Mouse (Mus musculus) brain, embryonic 18.5 days (tissue): ENCODE data around the gene Olfr639.
"Not testable (repeated sequence)": the region's sequence is repeated elsewhere in the genome, so short reads cannot be mapped to it uniquely, and the experiment has no call there.

Experiments
- DNase-seq: peaks from one replicate; pipeline ENCODE4 v3.0.0-alpha.2; 2012; ENCODE audit warnings: low read depth, low spot score

Olfr639 gene

GRCm38 (mm10) chr7:104017203-104017602 is at the start of gene Olfr639:
TSS of gene Olfr639 (minus strand) at chr7:104017303.
- no peak for DNase-seq

DNA sequence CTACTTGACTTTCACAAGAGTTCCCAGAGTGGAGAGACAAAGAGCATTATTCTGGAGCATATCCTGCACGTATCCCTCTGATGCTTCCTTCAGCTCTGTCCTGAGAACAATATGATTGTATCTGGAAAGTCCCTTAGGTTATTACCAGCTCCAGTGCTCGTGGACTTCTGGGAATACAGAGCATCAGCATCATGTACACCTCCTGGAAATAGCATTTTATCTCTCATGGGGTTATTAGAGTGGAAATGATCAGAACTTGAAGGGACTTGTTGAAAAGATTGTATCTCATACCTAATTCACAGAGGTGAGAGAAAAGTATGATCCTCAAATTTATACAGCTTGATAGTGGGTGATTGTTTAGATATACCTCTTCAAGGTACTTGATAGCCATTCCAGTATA is 44.2 kb upstream of the Olfr639 start, which contains the start of gene 4930516K23Rik:
Gene 4930516K23Rik (minus strand): TSS at position 101 of the 400 bp plus-strand sequence.
- DNase-seq, result no peak

DNA sequence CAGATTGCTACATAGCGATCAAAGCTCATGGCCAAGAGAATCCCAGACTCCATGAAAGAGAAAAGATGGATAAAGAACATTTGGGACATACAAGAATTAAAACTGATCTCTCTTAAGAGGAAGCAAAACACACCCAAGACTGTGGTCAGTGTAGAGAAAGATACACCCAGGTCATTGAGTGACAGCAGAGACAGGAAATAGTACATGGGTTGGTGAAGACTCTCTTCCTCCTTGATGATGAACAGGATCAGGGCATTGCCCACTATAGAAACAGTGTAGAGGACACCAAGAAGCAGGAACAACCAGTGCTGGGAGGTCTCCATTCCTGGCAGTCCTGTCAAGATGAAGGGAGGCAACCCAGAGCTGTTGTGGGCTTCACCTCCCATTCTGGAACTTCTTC is 42.1 kb upstream of the Olfr639 start:
- no peak for DNase-seq

GRCm38 (mm10) chr7:104052566-104052965 is 35.5 kb upstream of the Olfr639 start, which contains the start of gene Olfr642:
TSS of gene Olfr642 (minus strand) at chr7:104052666.
- no peak for DNase-seq

- no peak for DNase-seq
These were observed 33.6 kb upstream of the Olfr639 start for GRCm38 (mm10) chr7:104050745-104051144.

GRCm38 (mm10) chr7:104035145-104035544 is 18.0 kb upstream of the Olfr639 start, which contains the start of gene Olfr641:
TSS of gene Olfr641 (plus strand) at chr7:104035445.
- no peak for DNase-seq

DNA sequence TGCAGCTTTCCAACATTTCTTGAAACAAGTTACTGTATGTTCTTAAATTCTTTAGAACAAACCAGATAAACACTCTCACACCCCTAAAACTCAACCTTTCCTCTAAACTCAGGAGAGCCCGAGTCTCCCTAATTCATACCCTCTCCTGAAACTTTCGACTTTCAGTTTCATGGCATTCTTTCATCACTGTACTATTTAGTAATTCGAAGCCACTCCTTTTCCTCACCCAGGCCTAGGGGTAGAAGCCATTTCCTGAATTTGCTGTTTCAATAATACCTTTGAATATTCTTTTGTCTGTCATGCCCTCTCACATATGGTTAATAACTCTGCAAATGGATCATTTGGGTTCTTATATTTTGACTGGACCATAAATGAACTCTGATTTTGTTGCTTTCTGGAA is 9.9 kb upstream of the Olfr639 start:
- no peak for DNase-seq

DNA sequence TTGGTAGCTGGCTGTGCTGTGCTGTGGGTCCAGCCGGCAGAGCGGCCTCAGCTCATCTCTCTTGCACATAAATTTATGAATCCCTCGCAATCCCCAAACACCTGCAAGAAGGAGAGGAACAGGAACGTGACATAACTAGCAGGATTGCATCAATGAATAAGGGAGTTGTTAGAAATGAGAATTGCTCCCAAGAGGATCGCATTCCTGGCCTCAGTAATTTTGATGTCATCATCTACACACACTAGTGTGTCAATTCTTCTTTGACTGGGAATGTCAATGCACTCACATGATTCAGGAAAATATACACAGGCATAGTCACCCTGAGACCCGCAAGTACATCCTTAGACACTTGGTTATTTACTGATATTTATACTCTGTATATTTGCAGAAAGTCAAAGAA is 8.4 kb upstream of the Olfr639 start, which contains the start of gene Olfr640:
Gene Olfr640 (minus strand): TSS at position 101 of the 400 bp plus-strand sequence.
- DNase-seq, result no peak

- DNase-seq, result no peak
These were observed 4.5 kb upstream of the Olfr639 start for GRCm38 (mm10) chr7:104021651-104022050.

GRCm38 (mm10) chr7:104018953-104019352 is 1.9 kb upstream of the Olfr639 start:
- no peak for DNase-seq

DNA sequence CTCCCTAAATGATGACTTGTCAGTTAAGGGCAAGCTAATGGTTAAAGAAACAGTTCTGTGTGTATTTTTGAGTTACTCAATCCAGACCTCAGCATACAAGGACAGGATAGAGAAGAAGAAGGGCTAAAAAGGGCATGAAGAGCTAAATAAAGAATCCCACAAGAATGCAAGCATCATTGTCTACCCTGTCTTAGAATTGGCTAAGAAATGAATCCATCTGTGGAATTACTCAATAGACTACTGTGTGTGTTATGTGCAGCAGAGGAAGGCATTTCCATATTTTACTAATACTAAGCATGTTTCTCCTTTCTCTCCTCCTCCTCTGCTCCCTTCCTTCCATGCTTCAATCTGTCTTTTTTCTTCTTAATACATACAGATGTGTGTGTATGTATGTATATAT is 18.0 kb downstream of the Olfr639 start:
- DNase-seq, result no peak

DNA sequence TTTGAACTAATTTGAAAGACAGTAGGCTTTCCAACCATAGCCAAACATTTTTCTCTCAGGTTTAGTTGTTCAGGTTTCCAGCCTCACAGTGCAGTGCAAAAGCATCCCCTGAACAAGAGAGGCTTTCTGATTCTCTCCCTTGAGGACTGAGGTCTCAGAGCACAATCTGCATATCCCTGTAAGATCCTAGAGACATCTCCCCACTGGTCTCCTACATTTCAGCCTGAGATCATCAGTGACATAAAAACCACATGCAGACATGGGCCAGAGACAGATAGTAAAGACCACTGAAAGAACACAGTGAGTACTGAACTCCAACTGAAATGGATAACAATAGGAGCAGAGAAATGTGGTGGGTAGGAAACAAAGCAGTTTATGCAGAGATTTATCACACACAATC is 18.7 kb downstream of the Olfr639 start, which contains the start of gene Olfr638:
Gene Olfr638 (plus strand): TSS at position 301 of the 400 bp plus-strand sequence.
- no peak for DNase-seq

GRCm38 (mm10) chr7:103971782-103972181 is 45.3 kb downstream of the Olfr639 start:
- DNase-seq, result no peak

- no peak for DNase-seq
These were observed 46.3 kb downstream of the Olfr639 start, which contains the start of gene Olfr635 for GRCm38 (mm10) chr7:103970852-103971251. TSS of gene Olfr635 (plus strand) at chr7:103971152.

DNA sequence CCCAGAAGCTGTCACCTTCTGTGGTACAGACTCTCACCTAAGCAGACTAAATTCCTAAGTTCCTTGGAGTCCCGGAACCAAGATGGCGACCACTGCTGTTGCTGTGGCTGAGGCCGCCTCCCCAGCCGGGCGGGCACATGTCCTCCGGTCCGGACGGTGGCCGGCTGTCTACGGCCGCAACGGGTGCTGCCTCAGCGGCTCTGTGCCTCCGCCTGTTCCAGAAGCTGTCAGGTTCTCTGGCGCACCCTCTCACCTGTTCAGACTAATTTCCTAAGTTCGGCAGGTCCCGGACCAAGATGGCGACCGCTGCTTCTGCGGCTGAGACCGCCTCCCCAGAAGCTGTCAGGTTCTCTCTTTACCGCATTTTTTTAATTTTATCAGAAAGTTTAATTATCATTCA is 50.2 kb downstream of the Olfr639 start:
- DNase-seq, result not testable (repeated sequence)
